Mouse (Mus musculus) hindbrain, postnatal 0 days (tissue): ENCODE measurements around the gene Ckap4. TPM values are rescaled to one million over a fixed set of nuclear protein-coding genes. Genes with fewer than 3 reads are reported as not detected.

Source experiments
- ATAC-seq: fragments of 200-750 bp; cut with Nextera tagmentation; 2 replicates; pipeline ENCODE4 v1.8.0; 2017; ENCODE audit warnings: mild to moderate bottlenecking, moderate TSS enrichment, moderate library complexity
- DNase-seq: peaks from one replicate; pipeline ENCODE4 v3.0.0-alpha.2; 2015; ENCODE audit warnings: low spot score
- H3K27ac ChIP-seq: fragments of 300-500 bp; sonication (generic); 2 replicates; pipeline ENCODE4 v1.5.1; 2014; ENCODE audit warnings: mild to moderate bottlenecking
- H3K27me3 ChIP-seq: fragments of 300-500 bp; sonication (generic); 2 replicates; pipeline ENCODE4 v1.6.1; 2014; ENCODE audit warnings: low read length, mixed read lengths; ENCODE audit not compliant: insufficient read depth
- H3K36me3 ChIP-seq: fragments of 300-500 bp; sonication (generic); 2 replicates; pipeline ENCODE4 v1.6.1; 2014; ENCODE audit warnings: low read length, mixed read lengths; ENCODE audit not compliant: insufficient read depth
- H3K4me1 ChIP-seq: fragments of 300-500 bp; sonication (generic); 2 replicates; pipeline ENCODE4 v1.6.1; 2014; ENCODE audit warnings: antibody characterized with exemption, low read length, mixed read lengths; ENCODE audit not compliant: insufficient read depth
- H3K4me2 ChIP-seq: fragments of 300-500 bp; sonication (generic); 2 replicates; pipeline ENCODE4 v1.6.1; 2014; ENCODE audit warnings: low read depth, mild to moderate bottlenecking, low read length, moderate library complexity, mixed read lengths
- H3K4me3 ChIP-seq: fragments of 300-500 bp; sonication (generic); 2 replicates; pipeline ENCODE4 v1.5.1; 2014; ENCODE audit warnings: low read length
- H3K9ac ChIP-seq: fragments of 300-500 bp; sonication (generic); replicated peaks from 2 replicates; pipeline ENCODE4 v1.6.1; 2014; ENCODE audit warnings: mild to moderate bottlenecking, low read length, moderate library complexity, mixed read lengths
- H3K9me3 ChIP-seq: fragments of 300-500 bp; sonication (generic); 2 replicates; pipeline ENCODE4 v1.6.1; 2016; ENCODE audit warnings: low read length, mixed read lengths
- CTCF ChIP-seq: IDR thresholded peaks from 2 replicates; pipeline ENCODE4 v1.5.1; 2016; ENCODE audit warnings: antibody characterized with exemption, control low read depth, low read depth
- WGBS: fragments of 180-500 bp; shearing (Covaris S2); extraction: QIAGEN DNeasy Blood & Tissue Kit; methylation state at CpG from one replicate; pipeline ENCODE4 v1.1.7; 2014; 5-methylcytosine and 5-hydroxymethylcytosine counted together
- polyA plus RNA-seq: library from polyadenylated mRNA; unstranded; fragments of >200 nt; fragmentation: Nextera tagmentation; extraction: Ambion mirVana; gene quantifications from 2 replicates; pipeline ENCODE4 v1.2.1, GENCODE M21; 2015
- total RNA-seq: library from RNA; depleted of rRNA; stranded (reverse); fragments of >200 nt; gene quantifications from 2 replicates; pipeline ENCODE4 v1.2.3, GENCODE M21; 2014

Ckap4 gene
- total and polyA plus RNA-seq, 2 experiments from 2014 or later, result 52.1 to 53.1 TPM

DNA sequence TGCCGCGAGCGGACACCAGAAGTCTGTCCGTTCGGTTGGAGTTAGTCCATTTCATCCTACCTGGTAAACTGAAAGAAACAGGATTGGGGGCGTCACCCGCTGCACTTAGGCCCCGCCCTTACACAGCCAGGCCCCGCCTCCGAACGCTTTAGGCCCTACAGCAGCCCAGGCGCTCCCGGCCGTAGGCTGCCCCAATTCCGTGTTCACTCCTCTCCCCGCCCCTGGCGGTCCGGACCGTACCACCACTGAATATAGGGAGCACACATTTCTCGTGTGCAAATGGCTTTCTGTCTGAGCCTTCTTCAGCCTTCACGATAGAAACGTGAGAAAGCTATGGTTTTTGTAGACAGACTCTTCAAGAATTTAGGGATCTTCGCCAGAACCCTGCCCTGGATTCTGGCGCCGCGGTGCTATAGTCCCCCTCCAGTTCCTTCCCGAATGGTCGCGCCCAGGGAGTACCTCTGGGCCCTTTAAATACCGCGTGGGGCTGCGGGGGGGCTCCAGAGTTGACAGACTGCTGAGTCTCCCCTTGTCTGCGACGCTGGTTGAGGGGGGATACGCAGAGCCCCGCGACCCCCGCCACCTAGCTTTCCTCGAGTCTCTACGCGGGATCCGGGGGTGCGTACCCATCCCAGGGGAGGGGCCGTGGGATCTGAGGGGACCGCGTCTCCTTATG is 42.7 kb upstream of the Ckap4 start, which contains the start of gene Tcp11l2:
TSS of gene Tcp11l2 (plus strand) at position 232 of the 676 bp plus-strand sequence.
- under 1% methylated on average over 46 of the region's 46 CpGs for WGBS
- peak; percentile 31; the same call in 1 of the 2 replicates for TF ChIP-seq CTCF
- ATAC-seq (peak; percentile 99), DNase-seq (peak; percentile 96)
- Histone ChIP-seq H3K9me3 (no peaks in the 10 kb centered on the region), H3K36me3 (no peaks in the 10 kb centered on the region), H3K4me3 (peak within 1 kb of the TSS; percentile 96), H3K4me1 (peaks cover 4% of the 10 kb centered on the region; the same call in 1 of the 2 replicates), H3K4me2 (peak within 1 kb of the TSS; percentile 86), H3K27me3 (no peaks in the 10 kb centered on the region), H3K27ac (peak within 1 kb of the TSS; percentile 79), H3K9ac (peak within 1 kb of the TSS; percentile 78)

DNA sequence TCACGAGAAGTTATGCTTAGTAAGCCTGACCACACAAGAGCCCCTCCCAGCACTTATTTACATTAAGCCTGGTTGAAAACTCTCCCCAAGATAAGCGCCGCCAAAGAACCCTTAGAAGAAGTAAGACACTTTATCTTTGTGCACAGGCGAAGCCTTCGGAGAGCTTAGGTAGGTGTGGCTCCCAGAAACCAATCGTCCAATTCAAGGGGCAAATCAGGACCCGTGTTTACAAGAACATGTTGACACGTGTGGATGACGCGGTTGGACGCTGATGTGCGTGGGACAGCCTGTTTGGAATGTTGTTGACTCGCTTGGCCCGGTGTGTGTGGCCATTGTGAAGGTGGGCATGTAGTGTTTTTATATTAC is 42.1 kb upstream of the Ckap4 start:
- Histone ChIP-seq H3K27me3 (no peaks in the 10 kb centered on the region), H3K9me3 (no peaks in the 10 kb centered on the region), H3K4me1 (peaks cover 4% of the 10 kb centered on the region; the same call in 1 of the 2 replicates), H3K27ac (no peak overlapping the region), H3K4me2 (peak overlapping the region; percentile 86), H3K36me3 (no peaks in the 10 kb centered on the region), H3K9ac (0 out of 2 replicates have a peak overlapping the region, but pooled peaks have one; percentile 18), H3K4me3 (peak overlapping the region; percentile 96)
- peak; percentile 89 for DNase-seq
- ATAC-seq, result peak; percentile 88
- no peak for TF ChIP-seq CTCF
- WGBS, result under 1% methylated on average over 14 of the region's 14 CpGs

DNA sequence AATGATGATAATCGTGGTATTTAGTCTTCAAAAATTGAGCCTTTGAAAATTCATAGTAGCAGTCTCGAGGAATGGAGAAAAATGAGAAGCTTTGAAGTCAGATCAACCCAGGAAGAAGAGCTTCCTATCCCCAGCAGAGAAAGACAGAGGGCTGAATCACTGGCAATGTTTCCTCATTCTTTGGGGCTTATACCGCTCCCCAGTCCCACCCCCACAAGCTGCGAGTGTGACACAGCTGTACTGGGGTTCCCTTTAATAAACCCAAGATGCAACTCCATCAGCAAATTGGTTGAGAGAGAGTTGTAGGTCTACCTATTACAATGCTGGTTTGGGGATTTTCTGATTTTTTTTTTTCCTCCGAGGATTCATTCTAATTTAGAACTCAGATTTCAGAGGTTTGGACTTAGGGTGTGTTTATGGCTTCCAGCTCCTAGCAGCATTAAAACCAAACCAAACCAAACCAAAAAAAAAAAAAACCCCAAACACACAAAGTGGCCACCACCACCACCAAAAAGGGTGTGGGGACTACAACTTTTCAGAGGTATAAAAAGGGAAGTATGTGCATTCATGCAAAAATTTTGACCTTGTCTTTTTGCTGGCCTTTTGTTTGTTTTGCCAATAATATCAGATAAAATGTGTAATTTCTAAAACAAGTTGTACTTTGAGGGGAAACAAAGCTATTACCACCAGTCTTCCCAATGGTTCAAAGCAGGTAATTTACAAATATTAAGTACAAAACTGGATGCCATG is 40.0 kb upstream of the Ckap4 start:
- H3K9me3 ChIP-seq, result no peaks in the 10 kb centered on the region
- peaks cover 4% of the 10 kb centered on the region; the same call in 1 of the 2 replicates for H3K4me1 ChIP-seq
- no peak overlapping the region for H3K27ac ChIP-seq
- 68% methylated on average over 5 of the region's 5 CpGs for WGBS
- no peaks in the 10 kb centered on the region for H3K36me3 ChIP-seq
- H3K4me3 ChIP-seq, result no peak overlapping the region
- ATAC-seq (no peak), DNase-seq (no peak)
- no peak for TF ChIP-seq CTCF
- H3K9ac ChIP-seq, result no peak overlapping the region
- no peaks in the 10 kb centered on the region for H3K27me3 ChIP-seq
- H3K4me2 ChIP-seq, result no peak overlapping the region

DNA sequence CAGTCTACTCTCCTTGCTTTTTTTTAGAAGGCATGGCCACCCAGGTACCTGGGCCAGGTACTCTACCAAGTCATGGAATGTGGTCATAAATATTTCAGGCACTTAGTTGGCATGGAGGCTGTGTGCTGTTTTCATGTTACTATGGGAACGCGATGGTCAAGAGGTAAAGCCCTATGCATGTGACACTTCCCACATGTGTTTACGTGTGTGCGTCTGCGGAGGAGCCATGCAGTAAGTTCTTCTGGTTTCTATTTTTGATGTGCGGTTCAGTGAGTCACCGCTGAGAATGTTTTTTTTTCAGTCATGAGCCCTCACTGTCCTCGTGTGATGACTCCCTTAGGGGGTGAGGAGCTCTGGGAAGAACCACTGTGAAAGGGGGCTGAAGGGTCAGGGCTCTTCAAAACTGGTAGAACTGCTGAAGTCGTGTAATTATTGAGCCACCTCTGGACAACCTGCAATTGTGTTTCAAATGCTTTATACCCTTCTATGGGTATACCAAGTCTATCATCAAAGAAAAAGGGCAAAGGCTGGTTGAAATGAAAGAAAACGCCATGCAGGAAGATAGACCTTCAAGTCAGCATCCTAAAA is 37.3 kb upstream of the Ckap4 start:
- ATAC-seq, result no peak

DNA sequence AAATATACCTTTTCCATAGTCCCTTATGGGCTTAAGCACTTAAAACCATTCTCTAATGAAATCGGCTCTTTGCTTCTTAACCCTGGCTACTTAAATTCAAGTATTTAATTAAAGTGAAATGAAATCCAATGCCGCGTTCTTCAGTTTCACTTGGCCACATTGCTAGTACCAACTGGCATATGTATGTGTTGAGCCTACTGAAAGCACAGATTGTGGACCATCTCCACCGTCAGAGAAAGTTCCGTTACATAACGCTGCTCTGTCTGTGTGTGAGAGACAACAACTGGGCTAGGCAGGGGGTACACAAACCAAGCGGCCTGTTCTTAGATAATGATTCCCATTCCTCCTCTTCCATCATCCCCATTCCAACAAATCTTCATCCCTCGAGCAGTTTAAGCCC is 30.6 kb upstream of the Ckap4 start:
- Histone ChIP-seq H3K9ac (no peak overlapping the region), H3K36me3 (no peaks in the 10 kb centered on the region), H3K27me3 (no peaks in the 10 kb centered on the region), H3K4me2 (no peak overlapping the region), H3K4me1 (no peaks in the 10 kb centered on the region), H3K27ac (no peak overlapping the region), H3K4me3 (no peak overlapping the region), H3K9me3 (no peaks in the 10 kb centered on the region)
- no peak for TF ChIP-seq CTCF
- 82% methylated on average over 8 of the region's 8 CpGs for WGBS
- no peak for ATAC-seq
- DNase-seq, result no peak

More for the DNA sequence above, 37.3 kb upstream of the Ckap4 start:
- no peaks in the 10 kb centered on the region for H3K36me3 ChIP-seq
- no peaks in the 10 kb centered on the region for H3K27me3 ChIP-seq
- no peak for TF ChIP-seq CTCF
- WGBS, result 85% methylated on average over 10 of the region's 10 CpGs
- H3K4me3 ChIP-seq, result no peak overlapping the region
- H3K4me2 ChIP-seq, result no peak overlapping the region
- H3K9ac ChIP-seq, result no peak overlapping the region
- no peak overlapping the region for H3K27ac ChIP-seq
- DNase-seq, result no peak
- no peaks in the 10 kb centered on the region for H3K9me3 ChIP-seq
- no peaks in the 10 kb centered on the region for H3K4me1 ChIP-seq

DNA sequence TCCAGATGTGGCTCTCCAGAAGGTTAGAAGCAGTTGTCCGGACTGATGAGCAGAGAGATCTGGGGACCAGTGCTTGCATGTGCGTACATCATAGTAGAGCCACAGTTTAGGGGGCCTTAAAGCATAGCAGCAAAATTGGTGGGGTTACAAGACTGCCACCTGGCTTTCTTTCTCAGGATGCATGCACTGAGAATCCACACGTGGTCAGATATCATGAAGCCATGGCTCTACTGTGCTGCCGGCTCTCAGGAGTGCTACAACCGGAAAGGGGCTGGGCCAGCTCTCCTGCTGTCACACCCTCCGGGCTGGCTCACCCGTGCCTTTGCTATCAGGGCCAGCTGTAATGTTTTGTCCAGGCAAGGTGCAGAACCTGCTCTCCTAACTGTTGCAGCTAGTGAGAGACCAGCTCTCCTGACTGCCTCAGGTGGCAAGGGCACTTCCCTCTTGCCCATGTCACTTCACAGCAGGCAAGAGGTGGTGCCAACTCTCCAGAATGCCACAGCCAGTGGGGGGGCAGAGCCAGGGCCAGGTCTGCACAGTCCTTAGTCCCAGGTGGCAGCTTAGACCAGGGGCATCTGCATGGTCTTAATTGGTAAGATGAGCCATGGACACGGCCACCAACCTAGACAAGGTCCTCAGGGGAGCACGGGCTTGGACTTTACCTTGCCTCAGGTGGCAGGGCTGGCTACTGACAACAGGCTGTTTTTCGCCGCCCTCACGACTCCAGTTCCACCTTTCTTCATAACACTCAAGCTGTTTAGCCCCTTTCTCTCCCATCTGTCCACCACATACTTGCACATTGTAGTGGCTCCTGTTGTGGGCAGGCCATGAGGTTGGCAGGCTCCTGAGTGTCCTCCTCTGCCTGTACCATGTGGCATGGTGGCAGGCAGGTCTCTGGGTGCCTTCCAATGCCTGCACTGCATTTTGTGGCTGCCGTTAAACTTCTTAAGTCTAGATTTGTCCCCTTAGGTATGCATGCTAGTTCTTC is 29.0 kb upstream of the Ckap4 start:
- H3K4me1 ChIP-seq, result no peaks in the 10 kb centered on the region
- H3K27ac ChIP-seq, result no peak overlapping the region
- ATAC-seq (0 out of 2 replicates have a peak, but pooled peaks have one; percentile 43), DNase-seq (peak; percentile 30)
- no peak overlapping the region for H3K9ac ChIP-seq
- 0 out of 2 replicates have a peak, but pooled peaks cover 3% of the 10 kb centered on the region for H3K9me3 ChIP-seq
- no peak overlapping the region for H3K4me3 ChIP-seq
- no peak overlapping the region for H3K4me2 ChIP-seq
- 65% methylated on average over 13 of the region's 13 CpGs for WGBS
- H3K36me3 ChIP-seq, result no peaks in the 10 kb centered on the region
- peak; percentile 45 for TF ChIP-seq CTCF
- H3K27me3 ChIP-seq, result no peaks in the 10 kb centered on the region
